In genomic region chr13:58215253-58215591, GRCm38 (mm10) we compare ENCODE assay signal across 8 mouse cellular contexts. TPM values are rescaled to one million over a fixed set of nuclear protein-coding genes. Genes with fewer than 3 reads are reported as not detected.
DNase-seq lines count a peak whose midpoint lies in the region; ATAC-seq and TF ChIP-seq lines count a peak whose summit lies in the region.

No protein-coding gene starts in this region.

- H3K4me2 ChIP-seq in lung, postnatal 0 days (replicated peaks; ENCODE audit: low read depth, low read length) = peak overlapping the region; percentile 69
- peak overlapping the region; percentile 81 for H3K4me2 ChIP-seq in limb, embryonic 12.5 days
- H3K4me2 ChIP-seq in stomach, embryonic 15.5 days = peak overlapping the region; percentile 79

- WGBS in lung, postnatal 0 days = under 1% methylated on average over 39 of the region's 48 CpGs
- 0% methylated on average over 45 of the region's 48 CpGs for WGBS in limb, embryonic 12.5 days
- under 1% methylated on average over 48 of the region's 48 CpGs for WGBS in stomach, embryonic 15.5 days

- H3K4me3 ChIP-seq in lung, postnatal 0 days (ENCODE audit: low read depth, low read length) = peak overlapping the region; percentile 97
- H3K4me3 ChIP-seq in limb, embryonic 12.5 days (replicated peaks) = peak overlapping the region; percentile 98
- H3K4me3 ChIP-seq in stomach, embryonic 15.5 days (replicated peaks) = peak overlapping the region; percentile 97

- no peak for DNase-seq in cerebellum, adult 8-10 months
- DNase-seq in lung, postnatal 0 days (ENCODE audit: low spot score) = no peak
- DNase-seq in lung, adult 18-20 months = no peak
- DNase-seq in right cerebral cortex, postnatal 14 days = no peak
- no peak for DNase-seq in right cerebral cortex, postnatal 10 days (ENCODE audit: low spot score in 2 of 2)

- peak overlapping the region; percentile 90 for H3K27ac ChIP-seq in lung, postnatal 0 days (ENCODE audit: low read length)
- H3K27ac ChIP-seq in limb, embryonic 12.5 days = peak overlapping the region; percentile 82
- peak overlapping the region; percentile 93 for H3K27ac ChIP-seq in stomach, embryonic 15.5 days

- peaks cover 7% of the 10 kb centered on the region; the same call in 1 of the 2 replicates for H3K4me1 ChIP-seq in lung, postnatal 0 days (ENCODE audit: insufficient read depth, low read depth, low read length)
- H3K4me1 ChIP-seq in limb, embryonic 12.5 days (replicated peaks) = peaks cover 26% of the 10 kb centered on the region
- H3K4me1 ChIP-seq in stomach, embryonic 15.5 days = peaks cover 19% of the 10 kb centered on the region

- no peaks in the 10 kb centered on the region for H3K36me3 ChIP-seq in lung, postnatal 0 days (ENCODE audit: insufficient read depth, low read length)
- H3K36me3 ChIP-seq in limb, embryonic 12.5 days = no peaks in the 10 kb centered on the region
- no peaks in the 10 kb centered on the region for H3K36me3 ChIP-seq in stomach, embryonic 15.5 days

- TF ChIP-seq EP300 in lung, postnatal 0 days (IDR thresholded peaks at IDR 0.05) = no peak

- peak; percentile 46; the same call in 1 of the 2 replicates for ATAC-seq in cerebellum, adult (ENCODE audit: insufficient number of reproducible peaks, low FRiP score, low TSS enrichment)
- peak; percentile 58 for ATAC-seq in lung, postnatal 0 days
- peak; percentile 70; the same call in 1 of the 2 replicates for ATAC-seq in limb, embryonic 12.5 days (ENCODE audit: insufficient number of reproducible peaks, insufficient read depth, low FRiP score, low TSS enrichment, low read depth)
- ATAC-seq in stomach, embryonic 15.5 days (ENCODE audit: insufficient read depth, low FRiP score, low read depth) = peak; percentile 67

- H3K9me3 ChIP-seq in lung, postnatal 0 days (ENCODE audit: low read length) = no peaks in the 10 kb centered on the region
- H3K9me3 ChIP-seq in limb, embryonic 12.5 days = no peaks in the 10 kb centered on the region
- no peaks in the 10 kb centered on the region for H3K9me3 ChIP-seq in stomach, embryonic 15.5 days

- no peaks in the 10 kb centered on the region for H3K27me3 ChIP-seq in lung, postnatal 0 days (replicated peaks; ENCODE audit: insufficient read depth, low read length)
- no peaks in the 10 kb centered on the region for H3K27me3 ChIP-seq in limb, embryonic 12.5 days
- no peaks in the 10 kb centered on the region for H3K27me3 ChIP-seq in stomach, embryonic 15.5 days (replicated peaks)

- peak overlapping the region; percentile 95 for H3K9ac ChIP-seq in lung, postnatal 0 days (replicated peaks; ENCODE audit: low read depth)
- peak overlapping the region; percentile 97 for H3K9ac ChIP-seq in limb, embryonic 12.5 days (replicated peaks)
- H3K9ac ChIP-seq in stomach, embryonic 15.5 days = peak overlapping the region; percentile 99

- no peak for TF ChIP-seq CTCF in lung, postnatal 0 days (IDR thresholded peaks at IDR 0.05)

RNA-seq across cellular contexts. Expression of gene Ubqln1, which starts 0.2 kb away (rescaled TPM):
- polyA plus RNA-seq in lung, postnatal 0 days (2015; fragmentation: Nextera tagmentation; extraction: Ambion mirVana) = 52.3 and 57.3 TPM in 2 replicates
- 137 and 141 TPM in 2 replicates for polyA plus RNA-seq in limb, embryonic 12.5 days (2016; fragmentation: Nextera tagmentation; extraction: Ambion mirVana)
- polyA plus RNA-seq in stomach, embryonic 15.5 days (2015; fragmentation: Nextera tagmentation; extraction: Ambion mirVana) = 96.7 and 104 TPM in 2 replicates

RNA-seq across cellular contexts. Expression of gene Idnk, which starts 57.8 kb away (rescaled TPM):
- 40.5 and 43.5 TPM in 2 replicates for polyA plus RNA-seq in lung, postnatal 0 days (2015; fragmentation: Nextera tagmentation; extraction: Ambion mirVana)
- 40.9 and 43.2 TPM in 2 replicates for polyA plus RNA-seq in limb, embryonic 12.5 days (2016; fragmentation: Nextera tagmentation; extraction: Ambion mirVana)
- 40.0 TPM in 2 replicates for polyA plus RNA-seq in stomach, embryonic 15.5 days (2015; fragmentation: Nextera tagmentation; extraction: Ambion mirVana)
